Mouse (Mus musculus): ENCODE results near the gene Rab21.
A peak's percentile ranks its signal among the peaks of the same experiment; 100 is the strongest.

Rab21 gene

DNA sequence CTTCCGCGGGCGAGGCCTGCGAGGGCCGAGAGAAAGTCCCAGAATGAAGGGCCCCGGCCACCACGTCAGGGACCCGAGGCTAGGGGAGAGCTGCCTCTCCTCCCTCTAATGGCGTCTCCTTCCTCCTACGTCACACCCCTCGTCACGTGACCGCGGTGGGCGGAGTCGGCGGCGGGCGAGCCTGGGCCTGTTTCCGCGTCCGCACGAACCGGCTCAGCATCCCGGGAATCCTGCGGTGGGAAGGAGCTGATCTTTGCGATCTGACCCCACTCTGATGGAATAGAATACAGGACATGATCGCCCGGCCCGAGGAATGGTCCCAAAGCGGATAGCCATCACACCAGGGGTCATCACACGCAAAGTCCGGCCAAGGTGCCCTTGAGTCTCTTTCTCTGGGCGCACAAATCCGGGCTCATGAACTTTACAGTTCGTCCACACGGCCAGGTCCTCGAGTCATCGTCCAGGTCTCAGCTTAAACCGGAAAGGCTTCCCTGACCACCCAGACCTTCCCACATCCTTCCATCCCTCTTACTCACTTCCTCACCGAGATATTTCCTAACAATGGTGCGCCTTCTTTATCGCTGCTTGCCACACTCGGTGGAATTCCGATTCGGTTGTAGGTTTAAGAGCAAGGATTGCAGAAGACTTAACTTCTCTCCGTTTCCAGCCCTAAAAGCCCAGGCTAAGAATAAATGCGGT, at the start of gene Rab21:
Gene Rab21 (minus strand): TSS at position 122 of the 699 bp plus-strand sequence.
- peak; percentile 96 for DNase-seq (ENCODE audit: low read depth)

DNA sequence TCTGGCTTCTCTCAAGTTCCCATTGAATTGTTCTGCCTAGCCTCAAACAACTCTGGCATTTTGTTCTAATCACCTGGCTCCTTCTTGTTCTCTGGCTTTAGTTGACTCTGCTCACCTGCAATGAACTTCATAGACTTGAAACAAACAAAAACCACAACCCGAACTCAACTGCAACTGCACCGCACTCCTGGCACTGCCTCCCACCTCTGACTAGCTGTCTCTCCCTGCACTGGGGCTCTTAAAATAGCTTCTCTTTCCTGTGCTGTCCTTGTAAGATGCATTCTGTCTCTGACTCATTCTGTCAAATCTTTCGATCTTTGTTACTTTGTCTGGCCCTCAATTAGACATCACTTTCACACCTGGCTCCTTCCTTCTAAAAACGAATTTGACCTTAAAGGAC, 47.8 kb upstream of the Rab21 start:
- peak; percentile 55 for DNase-seq (ENCODE audit: low read depth)

DNA sequence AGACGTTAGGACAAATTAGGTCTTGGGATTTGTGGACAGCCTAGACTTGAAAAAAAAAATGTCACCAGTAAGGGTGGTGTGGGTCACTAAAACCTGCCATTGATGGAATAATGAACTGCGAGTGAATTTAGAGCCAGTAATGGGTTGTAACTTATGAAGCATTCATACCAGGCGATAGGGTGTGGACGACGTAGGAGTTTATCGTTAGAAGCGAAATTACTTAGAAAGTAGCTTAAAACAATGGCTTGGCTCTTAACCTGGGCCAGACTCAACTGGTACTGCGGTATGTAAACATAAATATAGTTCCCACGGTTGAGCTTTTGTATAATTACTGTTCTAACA, 47.2 kb upstream of the Rab21 start:
- no peak for DNase-seq (ENCODE audit: low read depth)

DNA sequence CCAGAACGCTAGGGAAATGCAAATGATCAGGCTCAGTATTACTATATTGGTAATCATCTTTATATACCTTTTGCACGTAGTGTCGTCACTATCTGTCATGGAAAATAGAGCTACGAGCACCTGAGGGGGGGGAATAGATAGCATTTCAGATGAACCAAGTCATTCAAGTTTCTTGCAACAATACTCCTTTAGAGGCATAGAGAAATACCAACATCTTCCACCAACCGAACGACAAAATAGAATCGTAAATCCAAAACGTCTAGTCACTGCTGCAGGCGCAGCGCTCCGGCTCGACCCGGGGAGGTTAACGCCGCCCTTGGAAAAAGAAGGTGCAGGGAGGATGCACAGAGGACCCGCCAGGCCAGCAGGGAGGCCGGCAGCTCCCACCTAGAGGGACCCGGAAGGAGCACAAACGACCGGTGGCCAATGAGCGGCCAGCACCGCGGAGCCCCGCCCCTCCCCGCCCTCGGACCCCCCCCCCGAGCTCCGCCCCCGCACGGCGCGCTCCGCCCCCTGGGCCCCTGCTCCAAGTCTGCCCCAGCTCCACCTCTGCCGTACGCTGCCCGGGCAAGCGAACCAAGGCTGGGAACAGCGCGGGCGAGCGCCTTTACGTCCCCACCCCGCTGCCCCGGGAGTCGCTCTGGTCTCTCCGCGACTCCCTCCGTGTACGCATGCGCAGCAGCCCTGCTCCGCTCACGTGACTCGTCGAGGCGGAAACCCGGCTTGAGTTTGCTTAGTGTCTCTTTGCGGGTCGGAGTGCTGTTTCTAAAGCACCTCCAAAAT, 46.6 kb upstream of the Rab21 start, which contains the start of gene Tmem19:
Gene Tmem19 (minus strand): TSS at position 662 of the 783 bp plus-strand sequence.
- peak; percentile 97 for DNase-seq (ENCODE audit: low read depth)

DNA sequence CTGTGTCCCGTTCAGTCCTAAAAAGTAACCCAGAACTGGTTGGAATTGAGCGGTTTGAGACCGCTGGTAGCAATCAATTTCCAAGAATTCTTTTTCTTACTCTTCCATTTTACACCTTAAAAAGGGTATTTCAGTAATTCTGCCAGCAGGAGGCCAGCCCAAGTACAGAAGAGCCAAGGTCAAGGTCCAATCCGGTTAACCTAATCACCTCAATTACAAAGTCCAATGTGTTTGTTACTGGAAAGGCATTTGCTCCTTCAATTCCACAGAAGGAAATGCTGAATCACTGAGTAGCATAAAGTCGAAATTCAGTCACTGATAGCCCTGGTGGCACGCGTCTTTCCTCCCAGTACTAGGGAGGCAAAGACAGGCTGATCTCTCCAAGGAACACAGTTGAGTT, 43.7 kb upstream of the Rab21 start:
- DNase-seq (ENCODE audit: low read depth) = peak; percentile 24

DNA sequence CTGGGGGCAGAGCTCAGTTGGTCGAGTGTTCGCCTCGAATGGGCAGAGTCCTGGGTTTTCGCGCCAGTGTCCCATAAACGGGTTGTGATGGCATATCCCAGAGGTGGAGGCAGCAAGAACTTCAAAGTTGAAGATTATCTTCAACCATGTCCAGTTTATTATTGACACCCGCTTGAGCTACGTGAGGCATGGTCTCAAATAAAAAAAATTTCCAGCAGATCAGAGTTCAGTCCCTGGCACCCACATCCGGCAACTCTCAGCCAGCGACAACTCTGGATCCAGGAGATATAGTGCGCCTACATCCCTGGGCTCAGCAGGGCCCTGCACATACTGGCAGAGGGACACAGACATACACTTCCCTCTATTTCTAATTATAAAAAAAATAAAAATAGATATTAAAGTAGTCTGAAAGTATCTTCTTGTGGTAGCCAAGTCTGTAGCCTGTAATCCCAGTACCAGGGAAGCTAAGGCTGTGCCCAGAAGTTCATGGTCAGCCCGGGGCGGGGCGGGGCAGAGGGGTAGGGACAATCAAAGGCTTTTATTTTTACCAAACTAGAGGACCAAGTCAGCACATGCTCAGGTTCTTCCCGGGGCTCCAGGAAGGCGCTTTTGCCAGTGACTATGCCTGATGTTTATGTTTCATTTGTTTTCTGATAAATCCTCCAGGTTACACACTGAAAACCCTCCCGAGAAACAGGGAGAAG, 43.0 kb upstream of the Rab21 start:
- no peak for DNase-seq (ENCODE audit: low read depth)

DNA sequence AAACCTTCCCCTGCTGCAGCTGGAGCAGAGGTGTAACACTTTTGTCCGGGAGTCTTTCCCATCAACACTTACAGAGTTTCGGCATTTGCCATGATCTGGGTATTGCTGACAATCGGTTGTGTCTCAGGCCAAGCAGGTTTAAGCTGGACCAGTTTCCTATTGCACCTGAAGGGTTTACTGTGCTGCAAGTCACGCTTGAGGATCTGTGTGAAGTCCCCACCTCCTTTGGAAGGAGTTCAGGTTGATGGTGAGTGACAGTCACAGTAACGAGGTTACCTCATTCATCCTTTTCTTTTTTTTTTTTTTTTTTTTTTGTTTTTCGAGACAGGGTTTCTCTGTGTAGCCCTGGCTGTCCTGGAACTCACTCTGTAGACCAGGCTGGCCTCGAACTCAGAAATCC, 40.7 kb upstream of the Rab21 start:
- DNase-seq (ENCODE audit: low read depth) = no peak

DNA sequence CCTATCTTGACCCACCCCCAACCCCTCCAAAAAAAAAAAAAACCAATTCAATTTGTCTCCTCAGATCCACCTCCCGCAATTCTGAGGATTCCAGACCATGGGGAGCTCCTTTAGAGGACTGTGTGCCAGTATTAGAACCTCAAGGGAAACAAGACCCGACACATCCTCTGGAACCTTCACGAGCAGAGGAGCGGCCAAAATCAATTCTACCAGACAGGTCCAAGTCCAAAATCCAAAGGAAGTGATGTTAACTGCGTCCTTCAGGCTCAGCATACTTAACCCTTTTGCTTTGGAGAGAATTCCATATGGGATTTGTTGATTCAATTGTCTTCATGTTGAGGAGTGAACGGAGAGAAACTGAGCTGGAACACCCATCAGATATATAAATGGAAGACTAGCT, 39.6 kb upstream of the Rab21 start:
- no peak for DNase-seq (ENCODE audit: low read depth)

DNA sequence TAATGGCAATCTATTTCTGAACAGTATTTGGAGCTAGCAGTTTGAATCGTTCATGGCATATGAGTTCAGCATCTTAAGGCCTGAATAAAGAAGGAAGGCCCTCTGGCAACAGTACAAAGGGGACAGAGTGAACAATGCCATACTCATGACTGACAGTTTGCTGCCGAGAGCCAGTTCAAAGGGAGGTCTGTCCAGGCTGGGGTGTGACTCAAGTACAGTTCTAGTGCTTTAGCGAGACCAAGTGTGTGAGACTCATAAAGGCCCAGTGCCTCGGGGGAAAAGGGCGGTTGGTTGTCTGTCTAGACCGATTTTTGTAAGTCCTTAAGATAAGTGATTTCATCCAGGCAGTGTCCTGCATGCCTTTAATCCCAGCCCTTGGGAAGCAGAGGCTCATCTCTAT, 39.2 kb upstream of the Rab21 start:
- DNase-seq (ENCODE audit: low read depth) = no peak

DNA sequence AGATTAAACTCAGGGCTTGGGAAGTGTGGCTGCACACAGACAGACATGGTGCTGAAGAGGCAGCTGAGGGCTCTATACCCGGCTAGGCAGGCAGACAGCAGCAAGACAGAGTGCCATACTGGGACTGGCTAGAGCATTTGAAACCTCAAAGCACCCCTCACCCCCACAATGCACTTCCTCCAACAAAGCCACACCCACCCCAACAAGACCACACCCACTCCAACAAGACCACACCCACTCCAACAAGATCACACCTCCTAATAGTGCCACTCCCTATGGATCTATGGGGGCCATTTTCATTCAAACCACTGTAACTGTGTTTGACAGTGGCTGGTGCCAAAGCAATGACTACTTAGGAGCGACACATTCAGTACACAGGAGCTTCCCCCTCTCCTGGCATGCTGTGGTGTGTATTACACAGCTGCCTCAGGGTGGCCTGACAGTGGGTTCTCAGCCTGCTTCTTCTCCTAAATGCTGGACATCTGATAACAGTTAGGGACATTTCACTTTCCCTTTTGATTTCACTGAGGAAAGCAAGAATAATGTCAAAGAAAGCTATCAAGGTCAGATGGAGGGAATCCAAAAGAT, 35.5 kb upstream of the Rab21 start:
- peak; percentile 14 for DNase-seq (ENCODE audit: low read depth)

DNA sequence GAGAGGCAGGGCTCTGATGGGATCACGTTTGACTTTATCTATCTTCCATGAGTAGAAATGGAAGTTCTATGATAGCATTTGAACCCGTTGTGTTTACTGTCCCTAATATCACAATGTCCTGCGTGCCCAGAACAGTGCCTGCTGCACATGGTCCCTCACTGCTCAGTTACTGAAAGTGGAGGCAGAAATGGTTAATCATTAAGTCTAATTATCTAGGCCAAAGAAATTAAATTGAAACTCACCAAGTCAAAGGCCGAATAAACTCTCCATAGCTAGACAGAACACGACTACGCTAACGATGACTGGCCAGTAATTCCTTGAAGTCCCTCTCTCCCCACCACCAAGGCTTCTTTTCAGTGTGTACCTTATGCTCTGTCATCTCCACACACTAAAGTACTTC, 34.1 kb upstream of the Rab21 start:
- no peak for DNase-seq (ENCODE audit: low read depth)

DNA sequence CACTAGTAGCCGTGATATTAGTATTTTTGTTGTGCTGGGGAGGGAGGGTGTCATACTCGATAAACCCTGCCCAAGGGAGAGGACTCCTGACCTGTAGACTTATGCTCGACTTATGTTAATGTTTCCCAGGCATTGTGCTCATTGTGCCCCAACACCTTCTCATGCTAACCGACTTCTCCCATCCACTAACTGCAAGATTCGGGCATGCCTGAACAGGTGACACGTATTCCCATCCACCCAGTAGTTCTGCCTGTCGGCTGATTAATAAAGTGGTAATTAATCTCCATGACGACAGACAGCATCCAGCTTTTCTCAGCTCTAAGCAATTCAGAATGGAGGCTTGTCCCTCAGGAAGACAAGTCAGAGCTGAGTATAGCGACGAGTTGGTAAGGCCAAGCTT, 33.6 kb upstream of the Rab21 start:
- DNase-seq (ENCODE audit: low read depth) = no peak

DNA sequence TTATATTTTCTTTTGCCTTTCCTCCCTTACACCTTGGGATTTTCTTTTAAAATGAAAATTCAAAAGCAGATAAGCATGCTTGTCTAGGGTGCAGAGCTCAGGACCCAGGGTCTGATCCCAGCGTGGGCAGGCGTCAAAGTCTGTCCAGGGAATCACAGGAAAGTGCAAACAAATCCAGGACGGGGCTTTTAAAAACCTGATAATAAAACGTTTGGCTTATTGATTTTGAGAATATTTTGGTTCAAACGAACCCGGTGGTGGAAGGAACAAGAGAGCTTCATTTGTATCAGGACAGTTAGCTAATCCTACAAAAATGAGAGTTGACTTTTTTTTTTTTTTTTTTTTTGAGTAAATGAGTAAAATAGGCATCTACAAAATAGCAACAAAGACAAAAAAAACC, 32.7 kb upstream of the Rab21 start:
- no peak for DNase-seq (ENCODE audit: low read depth)

DNA sequence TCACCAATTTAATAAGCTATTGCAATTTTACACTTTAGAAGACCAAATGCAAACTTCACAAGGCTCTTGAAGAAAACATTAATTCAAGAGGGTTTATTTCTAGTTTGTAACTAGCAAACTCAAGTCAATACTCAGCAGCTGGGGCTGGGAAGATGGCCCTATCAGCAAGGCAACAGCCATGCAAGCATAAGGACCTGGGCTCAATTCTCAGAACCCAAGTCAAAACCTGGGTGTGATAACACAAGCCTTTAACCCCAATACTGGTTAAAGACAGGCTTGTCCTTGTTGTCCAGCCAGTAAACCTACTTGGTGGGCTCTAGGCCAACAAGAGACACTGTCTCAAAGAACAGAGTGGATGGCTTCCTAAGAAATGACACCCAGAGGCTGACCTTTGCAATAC, 31.1 kb upstream of the Rab21 start:
- DNase-seq (ENCODE audit: low read depth) = no peak

DNA sequence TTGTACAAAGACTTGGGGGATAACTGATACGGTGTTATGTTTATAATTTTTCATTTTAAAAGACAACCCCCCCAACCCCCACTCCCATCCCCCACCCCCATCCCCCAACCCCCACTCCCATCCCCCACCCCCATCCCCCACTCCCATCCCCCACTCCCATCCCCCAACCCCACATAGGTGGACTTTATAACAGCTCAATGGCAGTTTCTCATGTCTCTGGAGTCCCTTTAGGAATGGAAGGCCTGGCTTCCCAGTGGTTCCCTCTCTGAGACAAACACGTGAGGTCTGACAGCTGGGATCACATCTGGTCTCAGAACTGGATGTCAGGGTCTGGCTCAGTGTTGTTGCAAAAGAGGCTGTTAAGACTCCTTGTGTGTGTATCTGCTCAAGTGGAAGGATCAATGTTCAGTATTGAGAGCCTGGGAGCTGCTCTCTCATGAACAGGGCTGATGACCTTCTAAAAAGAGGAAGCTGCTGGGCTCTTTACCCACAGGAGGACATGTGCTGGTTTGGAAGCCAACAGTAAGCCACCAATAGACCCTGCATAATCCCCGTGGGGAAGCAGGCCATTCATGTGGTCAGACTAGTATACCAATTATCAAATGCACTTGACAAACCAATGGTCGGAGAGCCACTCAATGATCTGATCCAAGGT, 27.5 kb upstream of the Rab21 start:
- peak; percentile 75 for DNase-seq (ENCODE audit: low read depth)

DNA sequence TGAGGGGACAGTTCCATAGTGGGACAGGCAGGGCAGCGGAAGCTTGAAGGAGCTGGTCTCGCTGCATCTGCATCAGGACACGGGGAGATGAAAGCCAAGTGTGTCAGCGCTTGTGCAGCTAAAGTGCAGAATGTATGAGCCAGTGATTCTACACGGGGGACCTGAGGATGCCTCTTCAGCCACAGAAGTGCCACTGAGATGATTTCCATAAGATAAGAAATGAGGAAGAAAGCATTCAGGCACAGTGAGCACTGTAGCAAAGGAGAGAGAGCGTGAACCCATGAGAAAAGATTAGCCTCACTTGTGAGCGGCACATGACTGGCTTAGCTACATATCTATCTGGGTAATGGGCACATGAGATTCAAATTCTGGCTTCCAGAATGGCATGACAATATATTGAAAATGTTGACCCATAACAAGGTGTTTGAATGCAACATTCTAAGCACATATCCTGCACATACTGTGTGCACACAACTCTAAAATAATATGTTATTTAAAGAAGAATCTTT, 24.5 kb upstream of the Rab21 start:
- DNase-seq (ENCODE audit: low read depth) = peak; percentile 42

DNA sequence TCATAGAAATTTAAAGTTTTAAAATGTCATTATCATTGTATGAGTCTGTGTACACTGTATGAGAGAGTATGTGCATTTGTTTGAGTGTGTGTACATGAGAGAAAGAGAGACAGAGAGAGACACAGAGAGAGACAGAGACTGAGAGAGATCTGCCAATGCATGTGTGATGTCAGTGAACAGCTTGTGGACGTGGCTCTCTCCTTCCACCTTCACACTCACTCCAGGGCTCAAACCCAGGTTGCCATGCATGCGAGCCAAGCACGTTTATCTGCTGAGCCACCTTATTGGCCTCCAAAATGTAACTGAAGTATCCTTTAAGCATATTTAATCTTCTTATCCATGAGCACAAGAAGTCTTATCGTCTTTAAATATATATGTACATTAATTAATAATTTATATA, 21.5 kb upstream of the Rab21 start:
- no peak for DNase-seq (ENCODE audit: low read depth)

DNA sequence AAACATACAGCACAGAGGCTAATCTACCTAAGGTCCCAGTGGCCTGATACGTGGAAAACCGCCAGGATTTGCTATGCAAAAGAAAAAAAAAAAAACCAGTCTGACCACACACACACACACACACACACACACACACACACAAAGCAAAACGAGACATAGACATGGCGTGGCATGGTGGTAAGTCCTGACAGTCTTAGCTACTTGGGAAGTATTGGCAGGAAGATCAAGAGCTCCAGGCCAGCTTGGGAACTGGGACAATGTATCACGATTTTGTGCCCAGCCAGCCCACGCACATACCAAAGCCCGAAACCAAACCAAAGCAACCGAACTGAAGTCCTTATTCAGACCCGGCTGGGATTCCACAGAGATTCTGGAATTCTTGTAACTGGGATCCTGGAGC, 18.1 kb upstream of the Rab21 start:
- DNase-seq (ENCODE audit: low read depth) = no peak

DNA sequence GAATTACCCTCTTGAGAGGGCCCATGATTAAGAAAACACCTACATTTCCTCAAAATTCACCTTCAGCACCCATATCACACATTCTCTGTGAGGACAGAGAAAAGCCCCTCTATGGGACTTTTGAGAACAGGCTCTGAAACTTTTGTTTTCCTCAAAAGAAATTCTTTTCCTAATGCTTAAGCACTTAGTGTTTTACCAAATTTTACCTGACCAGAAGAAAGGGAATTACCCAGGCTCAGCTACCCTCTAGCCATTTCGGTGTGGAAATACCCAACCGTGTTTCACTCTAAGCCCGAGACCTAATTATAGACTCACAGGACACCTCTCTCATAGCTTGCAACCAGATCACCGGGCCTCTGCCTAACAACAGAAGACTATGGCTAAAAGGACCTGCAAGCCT, 17.6 kb upstream of the Rab21 start:
- DNase-seq (ENCODE audit: low read depth) = no peak

DNA sequence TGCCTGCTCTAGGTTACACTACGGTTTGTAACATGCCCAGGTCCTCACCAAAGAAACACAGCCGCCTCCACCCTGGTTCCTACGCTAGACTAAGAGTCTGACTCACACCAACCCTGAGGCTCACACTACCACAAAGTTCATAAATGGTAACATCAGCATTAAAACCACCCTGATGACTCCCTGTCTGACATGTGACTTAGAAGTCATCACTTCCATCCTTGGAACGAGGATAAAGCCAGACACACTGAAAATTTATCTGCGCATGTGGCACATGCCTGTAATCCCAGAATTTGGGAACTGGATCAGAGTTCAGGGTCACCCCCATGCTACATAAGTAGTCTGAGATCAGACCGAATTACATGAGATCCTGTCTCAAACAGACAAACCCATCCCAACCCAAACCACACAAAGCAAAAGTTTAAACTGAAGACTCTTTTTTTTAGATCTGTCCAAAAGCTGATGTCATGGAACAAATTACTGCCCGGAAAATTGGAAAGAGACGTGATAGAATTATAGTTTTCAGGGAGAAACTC, 17.1 kb upstream of the Rab21 start:
- DNase-seq (ENCODE audit: low read depth) = peak; percentile 67

DNA sequence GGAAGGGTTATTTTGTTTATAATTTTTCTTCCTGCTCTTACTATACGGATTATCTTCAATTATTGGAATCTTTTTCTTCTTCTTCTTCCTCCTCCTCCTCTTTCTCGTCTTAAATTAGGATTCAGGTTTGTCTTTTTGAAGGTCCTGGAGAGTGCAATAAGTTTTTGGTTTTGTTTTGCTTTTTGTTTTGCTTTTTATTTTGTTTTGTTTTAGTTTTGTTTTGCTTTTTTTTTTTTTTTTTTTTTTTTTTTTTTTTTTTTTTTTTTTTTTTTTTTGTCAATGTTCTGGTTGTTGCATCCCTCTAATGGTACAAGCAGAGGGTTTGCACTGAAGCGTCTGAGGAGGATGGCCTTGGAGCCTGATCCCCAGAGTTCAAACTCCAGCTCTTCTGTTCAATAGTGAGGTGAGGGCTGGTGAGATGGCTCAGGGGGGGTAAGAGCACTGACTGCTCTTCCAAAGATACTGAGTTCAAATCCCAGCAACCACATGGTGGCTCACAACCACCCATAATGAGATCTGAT, 13.7 kb upstream of the Rab21 start:
- peak; percentile 52 for DNase-seq (ENCODE audit: low read depth)

DNA sequence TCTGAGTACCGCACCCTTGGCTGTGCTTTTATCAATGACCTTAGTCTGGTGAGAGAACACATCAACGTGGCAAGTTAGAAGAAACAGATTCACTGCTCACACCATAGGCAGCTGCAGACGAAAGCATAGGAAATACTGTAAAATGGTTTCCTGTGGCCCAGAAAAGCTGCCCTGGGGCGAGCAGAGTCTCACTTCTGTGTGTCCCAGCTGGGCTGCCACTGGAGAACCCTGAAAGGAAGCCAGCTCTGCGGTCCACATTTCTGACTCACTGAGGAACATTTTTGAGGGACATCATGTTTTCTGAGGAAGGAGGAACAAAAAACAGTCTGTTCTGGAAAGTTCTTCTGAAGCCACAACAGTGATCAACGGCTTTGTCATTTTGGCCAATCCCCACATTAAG, 13.1 kb upstream of the Rab21 start:
- peak; percentile 83 for DNase-seq (ENCODE audit: low read depth)
